Mouse (Mus musculus): ENCODE results near the gene Ccdc183. TPM values are rescaled to one million over a fixed set of nuclear protein-coding genes. Genes with fewer than 3 reads are reported as not detected.
A peak's percentile ranks its signal among the peaks of the same experiment; 100 is the strongest.

Ccdc183 gene
- polyA plus RNA-seq, 1 experiment from 2014 or later = 0.13 TPM

GRCm38 (mm10) chr2:25581901-25582301, 35.6 kb downstream of the Ccdc183 start:
- H3K27ac ChIP-seq (ENCODE audit: low read depth, low read length) = peak overlapping the region; percentile 48
- WGBS = 26% methylated on average over 6 of the region's 6 CpGs
- H3K9me3 ChIP-seq (ENCODE audit: control insufficient read depth, low read length) = peaks cover 3% of the 10 kb centered on the region; the same call in 1 of the 2 replicates
- H3K27me3 ChIP-seq (replicated peaks; ENCODE audit: control insufficient read depth, insufficient read depth, low read length) = peaks cover 38% of the 10 kb centered on the region
- H3K9ac ChIP-seq (ENCODE audit: low read depth, low read length) = peak overlapping the region; percentile 45; the same call in 1 of the 2 replicates
- peaks cover 46% of the 10 kb centered on the region for H3K4me1 ChIP-seq (ENCODE audit: control insufficient read depth, insufficient read depth, low read depth, low read length)
- peak; percentile 7; the same call in 1 of the 2 replicates for ATAC-seq
- H3K4me2 ChIP-seq (ENCODE audit: low read length) = peak overlapping the region; percentile 83
- H3K4me3 ChIP-seq (ENCODE audit: low read length) = no peak overlapping the region; the same call in 1 of the 2 replicates
- peaks cover 27% of the 10 kb centered on the region for H3K36me3 ChIP-seq (ENCODE audit: control insufficient read depth, insufficient read depth, low read length)

DNA sequence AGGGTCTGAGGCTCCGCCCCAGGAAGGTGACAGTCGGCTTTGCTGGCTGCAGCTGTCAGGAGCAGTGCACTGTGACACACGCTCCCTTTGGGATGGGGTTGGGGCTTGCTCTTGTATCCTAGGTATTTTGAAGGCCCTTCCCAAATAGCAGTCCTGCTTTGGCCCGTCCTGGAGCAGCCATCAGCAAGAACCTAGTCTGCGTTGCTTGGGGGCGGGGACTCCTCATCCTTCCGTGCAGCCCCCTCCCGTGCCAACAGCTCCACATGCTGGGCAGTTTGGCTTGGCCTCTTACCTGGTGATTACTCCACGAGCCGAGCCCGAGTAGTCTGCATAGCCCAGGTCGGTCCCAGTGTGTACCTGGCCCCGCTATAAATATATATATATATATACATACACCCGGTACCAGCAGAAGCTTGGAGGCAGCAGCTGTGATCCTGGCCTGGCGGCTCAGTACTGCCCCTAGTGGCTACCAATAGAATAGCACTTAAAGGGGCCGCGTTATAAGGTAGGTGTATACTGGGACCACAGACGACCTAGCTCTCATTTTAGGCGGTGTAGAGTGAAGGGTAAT, 36.1 kb downstream of the Ccdc183 start, which contains the start of gene Ajm1:
TSS of gene Ajm1 (minus strand) at position 464 of the 571 bp plus-strand sequence.
- H3K4me1 ChIP-seq (ENCODE audit: control insufficient read depth, insufficient read depth, low read depth, low read length) = peaks cover 46% of the 10 kb centered on the region
- 4% methylated on average over 19 of the region's 19 CpGs for WGBS
- H3K27me3 ChIP-seq (replicated peaks; ENCODE audit: control insufficient read depth, insufficient read depth, low read length) = peaks cover 44% of the 10 kb centered on the region
- H3K36me3 ChIP-seq (ENCODE audit: control insufficient read depth, insufficient read depth, low read length) = peaks cover 29% of the 10 kb centered on the region
- H3K4me2 ChIP-seq (ENCODE audit: low read length) = peak within 1 kb of the TSS; percentile 83
- peak within 1 kb of the TSS; percentile 75 for H3K9ac ChIP-seq (ENCODE audit: low read depth, low read length)
- peak within 1 kb of the TSS; percentile 54 for H3K27ac ChIP-seq (ENCODE audit: low read depth, low read length)
- peak; percentile 79 for ATAC-seq
- peak within 1 kb of the TSS; percentile 59 for H3K4me3 ChIP-seq (ENCODE audit: low read length)
- peaks cover 3% of the 10 kb centered on the region; the same call in 1 of the 2 replicates for H3K9me3 ChIP-seq (ENCODE audit: control insufficient read depth, low read length)

DNA sequence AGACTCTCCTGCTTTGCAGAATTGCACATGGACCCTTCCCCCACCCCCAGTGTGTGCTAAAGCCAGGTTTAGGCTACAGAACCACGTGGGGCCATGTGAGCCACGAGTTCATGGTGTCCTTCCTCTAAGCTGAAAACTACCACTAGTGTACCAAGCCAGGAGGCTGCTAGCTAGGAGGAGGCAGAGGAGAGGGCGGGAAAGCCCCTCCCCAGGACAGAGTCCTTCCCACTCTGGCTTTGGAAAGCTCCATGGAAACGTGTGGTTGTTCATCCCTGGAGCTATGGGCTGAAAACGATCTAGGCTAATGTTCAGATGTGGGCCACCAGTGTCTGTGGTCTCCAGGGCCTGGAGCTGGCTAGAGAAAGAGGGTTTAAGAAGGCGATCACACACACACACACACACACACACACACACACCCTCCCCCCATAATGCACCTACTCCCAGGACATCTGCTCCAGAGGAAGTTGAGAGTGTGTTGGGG, 36.8 kb downstream of the Ccdc183 start:
- peak overlapping the region; percentile 59 for H3K4me3 ChIP-seq (ENCODE audit: low read length)
- peaks cover 29% of the 10 kb centered on the region for H3K36me3 ChIP-seq (ENCODE audit: control insufficient read depth, insufficient read depth, low read length)
- 40% methylated on average over 6 of the region's 6 CpGs for WGBS
- 0 out of 2 replicates have a peak, but pooled peaks have one; percentile 0 for ATAC-seq
- peaks cover 47% of the 10 kb centered on the region for H3K4me1 ChIP-seq (ENCODE audit: control insufficient read depth, insufficient read depth, low read depth, low read length)
- peaks cover 3% of the 10 kb centered on the region; the same call in 1 of the 2 replicates for H3K9me3 ChIP-seq (ENCODE audit: control insufficient read depth, low read length)
- peak overlapping the region; percentile 83 for H3K4me2 ChIP-seq (ENCODE audit: low read length)
- H3K27me3 ChIP-seq (replicated peaks; ENCODE audit: control insufficient read depth, insufficient read depth, low read length) = peaks cover 48% of the 10 kb centered on the region
- peak overlapping the region; percentile 75 for H3K9ac ChIP-seq (ENCODE audit: low read depth, low read length)
- H3K27ac ChIP-seq (ENCODE audit: low read depth, low read length) = no peak overlapping the region

GRCm38 (mm10) chr2:25579737-25580460, 37.6 kb downstream of the Ccdc183 start:
- H3K4me2 ChIP-seq (ENCODE audit: low read length) = peak overlapping the region; percentile 83
- peaks cover 48% of the 10 kb centered on the region for H3K27me3 ChIP-seq (replicated peaks; ENCODE audit: control insufficient read depth, insufficient read depth, low read length)
- 11% methylated on average over 27 of the region's 27 CpGs for WGBS
- H3K27ac ChIP-seq (ENCODE audit: low read depth, low read length) = no peak overlapping the region
- no peak for ATAC-seq
- H3K9me3 ChIP-seq (ENCODE audit: control insufficient read depth, low read length) = peaks cover 3% of the 10 kb centered on the region; the same call in 1 of the 2 replicates
- H3K36me3 ChIP-seq (ENCODE audit: control insufficient read depth, insufficient read depth, low read length) = peaks cover 27% of the 10 kb centered on the region
- H3K4me1 ChIP-seq (ENCODE audit: control insufficient read depth, insufficient read depth, low read depth, low read length) = peaks cover 52% of the 10 kb centered on the region
- peak overlapping the region; percentile 75; the same call in 1 of the 2 replicates for H3K9ac ChIP-seq (ENCODE audit: low read depth, low read length)
- peak overlapping the region; percentile 14 for H3K4me3 ChIP-seq (ENCODE audit: low read length)

DNA sequence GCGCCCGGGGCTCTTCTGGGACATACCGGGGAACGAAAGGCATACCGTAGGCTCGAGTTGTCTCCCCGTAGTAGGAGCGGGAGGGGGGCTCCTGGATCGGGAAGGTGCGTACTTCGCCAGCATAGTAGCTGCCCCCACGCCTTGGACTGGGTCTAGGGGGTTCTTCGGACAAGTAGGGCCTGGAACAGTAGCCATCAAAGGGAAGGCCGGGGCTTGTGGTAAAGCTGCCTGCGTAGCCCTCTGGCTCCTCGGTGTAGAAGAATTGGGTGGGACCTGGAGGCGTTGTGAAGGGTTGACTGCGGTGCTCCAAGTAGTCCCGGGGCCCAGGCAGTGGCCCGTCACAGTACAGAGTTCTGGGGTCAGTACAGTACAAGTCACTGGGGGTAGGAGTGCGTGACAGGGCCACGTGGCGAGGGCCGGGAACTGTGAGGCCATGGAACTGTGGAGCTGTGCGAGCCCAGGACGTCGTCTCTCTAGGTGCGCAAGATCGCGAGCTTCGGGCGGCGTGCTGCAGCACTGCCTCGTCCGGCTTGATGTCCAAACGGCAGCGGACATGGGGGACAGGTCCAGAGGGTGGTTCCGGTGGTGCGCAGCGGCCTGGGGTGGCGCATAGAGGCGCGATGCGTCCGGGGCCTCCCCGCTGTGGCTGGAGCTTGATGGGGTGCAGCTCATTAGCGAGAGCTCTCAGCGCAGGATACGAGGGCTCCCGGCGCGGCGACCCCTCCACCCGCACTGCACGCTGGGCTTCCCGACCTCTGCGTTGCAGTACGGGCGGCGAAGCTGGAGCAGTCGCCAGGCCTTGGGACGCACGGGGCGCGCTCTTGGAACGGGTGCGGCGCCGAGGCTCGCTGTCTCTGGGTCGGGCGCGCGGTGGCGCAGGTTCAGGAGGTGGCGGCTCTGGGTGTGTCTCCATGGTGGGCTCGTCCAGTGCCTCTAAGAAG, 38.4 kb downstream of the Ccdc183 start:
- Histone ChIP-seq H3K4me3 (ENCODE audit: low read length) (peak overlapping the region; percentile 8), H3K9ac (ENCODE audit: low read depth, low read length) (no peak overlapping the region), H3K4me1 (ENCODE audit: control insufficient read depth, insufficient read depth, low read depth, low read length) (peaks cover 53% of the 10 kb centered on the region), H3K27ac (ENCODE audit: low read depth, low read length) (no peak overlapping the region), H3K36me3 (ENCODE audit: control insufficient read depth, insufficient read depth, low read length) (peaks cover 19% of the 10 kb centered on the region), H3K27me3 (replicated peaks; ENCODE audit: control insufficient read depth, insufficient read depth, low read length) (peaks cover 48% of the 10 kb centered on the region), H3K9me3 (ENCODE audit: control insufficient read depth, low read length) (peaks cover 3% of the 10 kb centered on the region; the same call in 1 of the 2 replicates), H3K4me2 (ENCODE audit: low read length) (peak overlapping the region; percentile 19; the same call in 1 of the 2 replicates)
- 14% methylated on average over 71 of the region's 77 CpGs for WGBS
- no peak for ATAC-seq

DNA sequence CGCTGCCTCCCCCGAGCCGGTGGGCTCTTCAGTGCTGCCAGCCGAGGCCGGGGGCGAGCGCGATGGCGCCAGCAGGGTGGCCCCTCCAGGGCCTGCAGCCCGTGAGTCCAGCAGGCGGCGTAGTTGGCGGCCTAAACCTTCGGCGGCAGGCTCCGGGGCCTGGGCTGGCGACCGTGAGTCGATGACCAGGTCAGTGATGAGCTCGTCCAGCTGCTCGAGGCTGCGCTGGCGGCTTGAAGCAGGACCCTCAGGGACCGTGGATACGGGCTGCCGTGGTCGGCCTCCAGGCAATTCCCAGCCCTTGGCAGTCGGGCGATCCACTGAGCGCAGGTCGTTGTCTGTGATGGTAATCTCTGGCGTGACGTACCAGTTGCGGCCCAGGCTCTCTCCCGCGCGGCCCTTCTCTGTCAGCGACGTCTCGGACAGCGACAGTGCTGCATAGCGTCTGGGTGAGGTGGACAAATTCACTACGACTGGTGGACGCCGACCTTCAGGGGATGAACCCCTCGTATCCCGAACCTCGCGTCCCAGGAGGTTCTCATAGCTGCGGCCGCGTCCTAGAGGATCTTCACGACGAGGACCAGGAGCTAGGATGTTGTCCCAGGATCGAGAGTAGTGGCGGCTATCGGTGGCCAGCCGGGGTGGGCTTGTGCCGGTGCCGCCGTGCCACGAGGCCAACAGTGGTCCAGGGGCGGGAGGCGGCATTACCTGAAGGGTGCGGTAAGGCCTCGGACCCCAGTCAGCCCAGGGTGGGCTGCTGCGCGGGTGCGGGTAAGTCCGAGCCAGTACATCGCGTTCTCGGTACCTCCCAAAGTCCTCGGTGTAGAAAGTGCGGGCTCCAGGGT, 39.3 kb downstream of the Ccdc183 start:
- H3K9ac ChIP-seq (ENCODE audit: low read depth, low read length) = peak overlapping the region; percentile 35; the same call in 1 of the 2 replicates
- WGBS = 13% methylated on average over 74 of the region's 75 CpGs
- peak overlapping the region; percentile 36 for H3K4me2 ChIP-seq (ENCODE audit: low read length)
- peaks cover 3% of the 10 kb centered on the region; the same call in 1 of the 2 replicates for H3K9me3 ChIP-seq (ENCODE audit: control insufficient read depth, low read length)
- no peak overlapping the region for H3K27ac ChIP-seq (ENCODE audit: low read depth, low read length)
- H3K4me3 ChIP-seq (ENCODE audit: low read length) = peak overlapping the region; percentile 23; the same call in 1 of the 2 replicates
- no peak for ATAC-seq
- H3K4me1 ChIP-seq (ENCODE audit: control insufficient read depth, insufficient read depth, low read depth, low read length) = peaks cover 62% of the 10 kb centered on the region
- H3K27me3 ChIP-seq (replicated peaks; ENCODE audit: control insufficient read depth, insufficient read depth, low read length) = peaks cover 48% of the 10 kb centered on the region
- peaks cover 13% of the 10 kb centered on the region for H3K36me3 ChIP-seq (ENCODE audit: control insufficient read depth, insufficient read depth, low read length)

GRCm38 (mm10) chr2:25576965-25577891, 40.2 kb downstream of the Ccdc183 start:
- Histone ChIP-seq H3K9me3 (ENCODE audit: control insufficient read depth, low read length) (peaks cover 3% of the 10 kb centered on the region; the same call in 1 of the 2 replicates), H3K27me3 (replicated peaks; ENCODE audit: control insufficient read depth, insufficient read depth, low read length) (peaks cover 48% of the 10 kb centered on the region), H3K9ac (ENCODE audit: low read depth, low read length) (no peak overlapping the region; the same call in 1 of the 2 replicates), H3K27ac (ENCODE audit: low read depth, low read length) (no peak overlapping the region), H3K4me1 (ENCODE audit: control insufficient read depth, insufficient read depth, low read depth, low read length) (peaks cover 58% of the 10 kb centered on the region), H3K4me2 (ENCODE audit: low read length) (peak overlapping the region; percentile 36), H3K36me3 (ENCODE audit: control insufficient read depth, insufficient read depth, low read length) (peaks cover 13% of the 10 kb centered on the region), H3K4me3 (ENCODE audit: low read length) (peak overlapping the region; percentile 23)
- WGBS = 19% methylated on average over 89 of the region's 92 CpGs
- ATAC-seq = no peak
